Mouse (Mus musculus) yolk sac, embryonic 10.5 days (tissue): ENCODE data around the gene Rnf5.

Source experiments
- DNase-seq: peaks from one replicate; pipeline ENCODE4 v3.0.0-alpha.2; 2017; ENCODE audit warnings: low spot score

The Rnf5 gene

DNA sequence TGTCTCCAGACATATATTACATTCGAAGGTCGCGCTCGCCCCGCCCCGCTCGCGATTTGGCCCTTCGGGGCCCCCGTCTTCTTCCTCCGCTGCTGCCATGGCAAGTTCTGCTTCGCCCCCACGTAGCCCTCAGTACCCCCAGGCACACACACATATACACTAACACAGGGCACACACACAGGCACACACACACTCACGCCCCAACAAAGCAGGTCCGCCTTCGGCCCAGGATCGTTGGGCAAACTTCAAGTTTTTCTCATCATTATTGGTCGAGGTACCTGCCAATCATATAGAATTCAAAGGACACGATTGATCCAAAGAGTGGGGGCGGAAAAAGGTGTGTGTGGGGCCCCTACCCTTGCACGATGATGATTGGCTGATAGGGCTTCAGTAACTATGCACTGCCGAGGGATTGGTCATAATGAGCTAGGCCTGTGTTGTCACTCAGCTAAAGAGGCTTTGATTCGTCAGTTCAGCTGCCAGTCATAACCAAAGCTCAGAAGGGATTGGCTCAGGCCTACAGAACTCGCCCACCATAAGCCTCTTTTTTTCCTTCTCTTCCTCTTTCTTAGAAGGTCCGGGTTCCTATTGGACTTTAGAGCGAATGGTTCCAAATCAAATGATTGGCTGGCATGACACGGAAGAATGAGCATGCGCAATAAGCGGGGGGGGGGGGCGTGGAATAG, at the start of gene Rnf5:
Gene Rnf5, minus strand, starts transcription at position 316 of the 686 bp plus-strand sequence.
- peak; percentile 100 for DNase-seq

DNA sequence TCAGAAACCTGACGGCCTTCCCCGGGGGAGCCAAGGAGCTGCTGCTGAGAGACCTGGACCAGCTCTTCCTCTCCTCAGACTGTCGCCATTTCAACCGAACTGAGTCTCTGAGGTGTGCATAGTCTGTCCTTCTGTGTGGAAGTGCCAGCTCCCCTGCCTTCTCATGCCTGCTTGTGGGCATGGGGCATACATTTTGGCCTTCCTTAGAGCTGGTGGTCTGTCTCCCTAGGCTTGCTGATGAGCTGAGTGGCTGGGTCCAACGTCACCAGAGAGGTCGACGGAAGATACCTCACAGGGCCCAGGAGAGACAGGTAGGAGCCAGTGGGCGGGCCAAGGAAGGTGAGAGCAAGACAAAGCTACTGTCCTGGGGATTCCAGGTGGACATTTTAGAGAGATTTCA, 49.5 kb upstream of the Rnf5 start:
- no peak for DNase-seq

DNA sequence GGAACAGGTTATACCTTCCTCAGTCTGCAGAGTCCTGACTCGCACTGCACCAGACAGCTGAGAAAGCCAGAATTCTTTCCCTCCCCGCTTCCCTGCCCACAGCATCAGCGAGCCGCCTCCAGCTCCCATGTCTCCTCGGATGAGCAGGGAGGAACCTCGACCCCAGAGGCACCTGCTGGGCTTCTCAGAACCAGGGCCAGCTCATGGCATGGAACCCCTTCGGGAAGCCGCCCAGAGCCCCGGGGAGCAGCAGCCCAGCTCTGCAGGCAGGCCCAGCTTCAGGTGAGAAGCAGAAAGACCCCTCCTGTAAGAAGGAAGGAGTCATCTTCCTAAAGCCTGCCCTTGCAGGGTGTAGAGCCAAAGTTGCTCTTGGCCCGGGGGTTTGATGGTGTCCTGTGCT, 49.1 kb upstream of the Rnf5 start:
- DNase-seq = no peak

DNA sequence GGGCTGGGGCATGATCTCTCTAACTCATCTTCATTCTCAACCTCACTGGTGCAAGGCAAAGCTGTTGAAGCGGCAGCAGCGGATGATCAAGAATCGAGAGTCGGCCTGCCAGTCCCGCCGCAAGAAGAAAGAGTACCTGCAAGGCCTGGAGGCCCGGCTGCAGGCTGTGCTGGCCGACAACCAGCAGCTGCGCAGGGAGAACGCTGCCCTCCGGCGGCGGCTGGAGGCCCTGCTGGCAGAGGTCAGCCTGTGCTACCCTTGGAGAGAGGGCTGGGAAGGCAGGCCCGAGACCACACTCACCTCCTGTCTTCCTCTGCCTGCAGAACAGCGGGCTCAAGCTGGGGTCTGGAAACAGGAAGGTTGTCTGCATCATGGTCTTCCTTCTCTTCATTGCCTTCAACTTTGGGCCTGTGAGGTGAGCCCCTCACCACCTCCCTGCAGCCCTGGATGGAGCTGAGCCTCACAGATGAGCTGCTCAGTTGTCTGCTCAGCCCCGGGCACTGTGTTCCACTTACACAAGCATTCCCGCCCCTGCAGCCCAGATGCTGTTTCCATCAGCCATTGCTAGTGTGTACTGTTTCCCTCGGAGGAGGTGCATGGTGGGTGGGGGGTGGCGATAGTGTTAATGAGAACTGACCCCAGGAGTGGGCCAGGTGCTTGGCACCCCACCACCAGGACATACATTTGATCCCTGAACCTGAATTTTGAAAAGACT, 48.2 kb upstream of the Rnf5 start:
- DNase-seq = no peak

DNA sequence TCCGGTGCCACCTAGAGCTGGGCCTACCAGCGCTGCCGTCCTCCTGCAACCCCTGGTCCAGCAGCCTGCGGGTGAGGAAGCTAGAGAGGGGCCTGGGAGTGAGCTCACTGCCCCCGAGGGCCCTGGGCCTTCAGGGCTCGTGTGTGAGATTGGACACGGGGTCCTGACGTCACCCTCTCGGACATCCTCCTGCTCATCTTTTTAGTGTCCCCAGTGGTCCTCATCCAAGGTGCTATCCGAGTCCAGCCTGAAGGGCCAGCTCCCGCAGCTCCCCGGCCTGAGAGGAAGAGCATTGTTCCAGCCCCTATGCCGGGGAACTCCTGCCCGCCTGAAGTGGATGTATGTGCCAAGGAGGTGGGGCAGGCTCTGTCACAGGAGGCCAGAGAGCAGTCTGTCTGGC, 47.3 kb upstream of the Rnf5 start:
- DNase-seq = no peak

DNA sequence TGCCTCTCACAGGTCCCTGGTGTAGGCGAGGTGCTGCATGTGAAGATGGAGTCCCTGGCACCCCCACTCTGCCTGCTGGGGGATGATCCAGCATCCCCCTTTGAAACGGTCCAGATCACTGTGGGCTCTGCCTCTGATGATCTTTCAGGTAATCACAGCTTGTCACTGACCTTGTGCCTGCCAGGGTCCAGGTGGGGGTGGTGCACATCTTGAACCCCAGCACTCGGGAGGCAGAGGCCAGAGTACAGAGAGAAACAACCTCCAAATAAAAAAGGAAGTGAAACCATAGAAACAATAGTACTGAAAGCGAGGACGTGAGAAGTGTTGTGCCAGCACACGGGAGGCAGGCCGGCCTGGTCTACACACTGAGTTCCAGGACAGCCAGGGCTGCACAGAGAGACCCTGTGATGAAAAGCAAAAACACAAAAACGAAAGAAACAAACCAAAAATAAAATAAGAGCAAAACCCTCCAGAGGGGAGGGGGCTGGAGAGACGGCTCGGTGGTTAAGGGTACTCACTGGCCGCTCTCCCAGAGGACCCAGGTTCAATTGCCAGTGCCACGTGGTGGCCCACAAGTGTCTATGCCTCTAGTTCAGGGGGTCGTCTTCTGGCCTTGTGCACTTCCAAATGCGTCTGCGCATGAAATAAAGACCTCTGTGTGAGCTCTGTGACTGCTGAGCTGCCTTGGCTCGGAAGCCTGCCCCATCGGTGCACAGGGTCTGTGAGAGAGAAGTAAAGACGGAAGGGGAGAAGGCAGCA, 45.8 kb upstream of the Rnf5 start:
- DNase-seq = no peak

DNA sequence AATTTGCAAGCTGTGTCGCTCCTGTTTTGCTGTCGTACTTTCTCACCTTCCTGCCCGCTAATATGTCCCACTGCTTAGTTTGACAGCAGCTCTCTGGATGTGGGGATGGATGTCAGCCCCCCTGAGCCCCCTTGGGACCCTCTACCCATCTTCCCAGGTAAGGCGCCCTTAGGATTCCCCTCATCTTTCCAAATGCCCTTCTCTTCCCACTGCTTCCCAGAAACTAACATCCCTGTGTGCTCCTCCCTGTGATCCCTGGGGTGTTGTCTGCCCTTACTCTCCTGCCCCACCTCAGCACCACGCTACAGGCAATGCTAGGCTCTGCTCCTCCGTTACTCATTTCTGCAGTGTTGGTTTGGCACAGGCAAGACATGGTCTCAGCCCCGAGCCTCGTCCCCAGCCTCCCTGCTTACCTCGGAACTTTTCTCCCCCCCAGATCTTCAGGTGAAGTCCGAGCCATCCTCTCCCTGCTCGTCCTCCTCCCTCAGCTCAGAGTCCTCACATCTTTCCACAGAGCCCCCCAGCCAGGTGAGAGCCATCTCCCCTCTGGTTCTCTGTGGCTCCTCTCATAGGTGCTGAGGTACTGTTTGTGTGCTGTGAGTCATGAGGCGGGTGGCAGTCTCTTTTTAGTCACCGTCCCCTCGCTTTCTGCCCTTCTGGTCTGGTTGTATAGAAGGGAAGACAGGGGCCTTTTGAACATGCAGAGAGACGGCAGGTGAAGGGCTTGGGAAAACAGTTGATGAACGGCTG, 44.8 kb upstream of the Rnf5 start:
- no peak for DNase-seq

DNA sequence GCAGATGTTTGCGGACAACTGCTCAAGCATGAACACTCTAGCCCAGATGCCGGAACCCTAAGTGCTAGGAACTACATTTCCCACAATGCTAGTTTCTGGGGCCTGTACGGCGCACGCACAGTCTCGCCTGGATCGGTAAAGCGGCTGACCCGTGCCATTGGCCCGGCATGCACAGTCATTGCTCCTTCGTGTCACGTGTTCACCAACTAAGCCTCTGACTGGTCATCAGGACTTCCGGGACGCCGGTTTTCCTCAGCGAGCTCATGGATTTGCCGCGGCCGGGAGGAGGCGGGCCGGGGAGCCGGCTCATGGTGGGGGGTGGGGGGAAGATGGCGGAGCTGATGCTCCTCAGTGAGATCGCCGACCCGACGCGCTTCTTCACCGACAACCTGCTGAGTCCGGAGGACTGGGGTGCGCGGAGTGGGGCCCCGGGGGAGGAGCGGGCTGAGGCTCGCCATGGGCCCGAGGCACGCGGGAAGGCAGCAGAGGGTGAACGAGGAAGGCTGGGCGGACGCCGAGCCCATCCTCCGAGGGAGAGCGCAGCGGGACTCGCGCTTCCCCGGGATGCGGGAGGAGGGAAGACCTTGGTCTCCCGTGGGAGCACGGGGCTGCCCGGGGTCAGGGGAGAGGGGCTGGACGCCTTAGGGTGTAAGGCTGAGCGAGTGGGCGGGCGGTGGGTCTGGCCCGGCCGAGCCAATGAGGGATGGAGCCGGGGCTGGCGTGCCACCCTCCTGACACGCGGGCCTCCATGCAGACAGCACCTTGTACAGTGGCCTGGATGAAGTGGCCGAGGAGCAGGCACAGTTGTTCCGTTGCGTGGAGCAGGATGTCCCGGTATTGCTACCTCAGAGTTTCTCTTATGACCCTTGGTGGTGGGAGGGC, 43.7 kb upstream of the Rnf5 start, which contains the start of gene Atf6b:
Gene Atf6b, plus strand, starts transcription at position 241 of the 882 bp plus-strand sequence.
- DNase-seq = peak; percentile 95

DNA sequence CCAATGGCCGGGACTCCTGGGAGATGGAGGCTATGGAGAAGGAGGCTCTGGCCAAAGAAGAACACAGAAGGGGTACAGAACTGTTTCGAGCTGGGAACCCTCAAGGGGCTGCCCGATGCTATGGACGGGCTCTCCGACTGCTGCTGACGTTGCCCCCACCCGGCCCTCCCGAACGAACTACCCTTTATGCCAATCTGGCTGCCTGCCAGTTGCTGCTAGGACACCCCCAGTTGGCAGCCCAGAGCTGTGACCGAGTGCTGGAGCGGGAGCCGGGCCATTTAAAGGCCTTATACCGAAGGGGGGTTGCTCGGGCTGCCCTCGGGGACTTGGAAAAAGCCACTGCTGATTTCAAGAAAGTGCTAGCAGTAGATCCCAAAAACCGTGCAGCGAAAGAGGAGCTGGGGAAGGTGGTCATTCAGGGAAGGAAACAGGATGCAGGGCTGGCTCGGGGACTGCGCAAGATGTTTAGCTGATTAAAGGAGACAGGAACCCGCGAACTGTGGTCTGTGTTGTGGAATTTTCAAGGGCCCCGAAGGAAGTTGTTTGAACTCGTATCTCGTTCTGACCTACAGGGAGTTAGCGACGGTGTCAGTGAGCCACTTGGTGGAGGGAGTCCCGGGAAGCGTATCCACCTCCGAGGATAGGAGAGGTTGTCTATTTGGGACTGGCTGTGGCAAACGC, 42.5 kb upstream of the Rnf5 start:
- no peak for DNase-seq

DNA sequence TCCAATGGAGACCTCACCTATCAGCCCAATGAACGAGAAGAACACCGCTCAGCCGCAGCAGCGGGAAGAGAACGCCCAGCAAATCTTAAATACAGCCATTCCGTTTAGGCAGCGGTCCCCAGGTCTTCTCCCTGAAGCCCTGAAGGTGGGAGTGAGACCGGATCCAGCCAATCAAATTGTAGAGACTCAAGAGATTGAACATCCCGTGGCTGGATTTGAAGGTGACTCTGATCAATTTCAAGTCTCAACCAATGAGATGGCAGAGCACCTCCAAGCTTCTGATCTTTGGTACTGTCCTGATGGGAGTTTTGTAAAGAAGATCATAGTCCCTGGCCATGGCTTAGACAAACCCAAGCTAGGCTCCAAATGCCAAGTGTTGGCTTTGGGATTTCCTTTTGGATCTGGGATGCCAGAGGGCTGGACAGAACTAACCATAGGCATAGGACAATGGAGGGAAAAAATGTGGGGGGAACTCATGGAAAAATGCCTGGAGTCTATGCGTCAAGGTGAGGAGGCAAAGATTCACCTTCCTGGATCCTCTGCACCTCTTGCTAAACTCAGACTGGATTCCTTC, 41.9 kb upstream of the Rnf5 start:
- DNase-seq = no peak

DNA sequence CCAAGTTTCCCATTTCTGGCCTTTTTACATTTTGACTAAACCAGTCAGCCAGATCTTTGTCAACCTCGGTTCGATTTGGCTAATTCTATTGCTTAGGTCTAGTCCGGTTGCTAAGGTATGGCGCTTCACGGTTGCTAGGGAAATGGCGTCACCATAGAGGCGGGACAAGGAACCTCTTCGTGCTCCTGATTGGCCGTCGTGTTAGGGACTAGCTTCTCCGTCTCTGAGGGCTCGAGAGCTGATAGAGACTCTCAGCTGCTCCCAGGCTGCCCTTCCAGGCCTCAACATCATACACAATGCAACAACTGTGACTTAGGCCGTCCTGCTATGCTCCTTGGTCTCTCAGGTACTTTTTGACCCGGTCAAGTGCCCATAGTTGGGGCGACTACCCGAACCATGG, 41.1 kb upstream of the Rnf5 start, which contains the start of gene Fkbpl:
Gene Fkbpl, plus strand, starts transcription at position 157 of the 400 bp plus-strand sequence.
- peak; percentile 94 for DNase-seq

DNA sequence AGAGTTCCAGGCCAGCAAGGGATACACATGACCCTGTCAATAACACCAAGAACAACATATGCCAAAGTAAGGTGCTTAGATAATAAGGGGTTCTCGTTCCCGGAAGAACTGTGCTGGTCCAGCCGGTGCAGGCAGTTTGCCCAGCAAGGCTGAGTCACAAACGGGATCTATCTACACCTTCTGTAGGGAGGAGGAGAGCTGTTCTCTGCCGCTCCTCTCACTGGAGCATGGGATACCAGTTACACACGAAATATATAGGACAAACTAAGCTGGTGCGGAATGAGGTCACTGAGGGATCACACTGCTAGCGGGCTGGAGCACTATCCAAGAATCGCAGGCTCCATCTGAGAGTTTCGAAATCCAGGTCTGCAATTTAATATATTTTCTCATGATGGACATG, 40.5 kb upstream of the Rnf5 start:
- DNase-seq = no peak

DNA sequence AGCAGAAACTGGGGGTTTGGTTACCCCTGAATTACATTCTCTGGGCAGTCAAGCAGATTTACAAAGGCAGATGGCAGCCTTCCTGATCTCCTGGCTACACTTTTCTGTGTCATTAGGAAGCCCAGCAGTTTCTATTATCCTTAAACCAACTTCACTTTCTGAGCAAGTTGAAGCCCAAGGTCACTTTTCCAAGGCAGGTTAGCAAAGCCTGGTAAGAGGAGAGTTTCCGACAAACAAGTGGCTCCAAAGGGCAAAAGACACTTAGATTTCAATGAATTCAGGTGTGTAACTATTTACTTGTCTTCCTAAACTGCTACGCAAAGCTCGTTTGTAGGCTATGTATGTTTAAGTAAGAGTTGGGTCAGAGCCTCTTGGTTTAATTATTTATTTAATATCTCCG, 39.9 kb upstream of the Rnf5 start:
- DNase-seq = peak; percentile 45

DNA sequence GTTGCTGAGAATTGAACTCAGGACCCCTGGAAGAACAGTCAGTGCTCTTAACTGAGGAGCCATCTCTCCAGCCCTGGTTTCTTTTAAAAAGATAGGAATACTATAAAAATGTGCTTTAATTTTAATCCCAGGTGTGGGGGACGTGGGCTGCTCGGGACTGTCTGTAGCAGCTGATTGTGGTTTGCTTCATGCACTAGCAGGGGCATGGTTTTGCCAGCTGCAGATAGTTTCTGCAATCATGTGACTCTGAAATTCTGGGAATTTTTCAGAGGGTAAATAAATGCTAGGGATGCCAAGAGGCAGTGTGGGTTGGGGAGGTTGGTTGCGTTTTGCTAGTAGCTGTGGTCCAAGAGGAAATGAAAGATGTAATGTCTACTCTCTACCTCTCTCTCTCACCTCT, 38.5 kb upstream of the Rnf5 start:
- DNase-seq = no peak

DNA sequence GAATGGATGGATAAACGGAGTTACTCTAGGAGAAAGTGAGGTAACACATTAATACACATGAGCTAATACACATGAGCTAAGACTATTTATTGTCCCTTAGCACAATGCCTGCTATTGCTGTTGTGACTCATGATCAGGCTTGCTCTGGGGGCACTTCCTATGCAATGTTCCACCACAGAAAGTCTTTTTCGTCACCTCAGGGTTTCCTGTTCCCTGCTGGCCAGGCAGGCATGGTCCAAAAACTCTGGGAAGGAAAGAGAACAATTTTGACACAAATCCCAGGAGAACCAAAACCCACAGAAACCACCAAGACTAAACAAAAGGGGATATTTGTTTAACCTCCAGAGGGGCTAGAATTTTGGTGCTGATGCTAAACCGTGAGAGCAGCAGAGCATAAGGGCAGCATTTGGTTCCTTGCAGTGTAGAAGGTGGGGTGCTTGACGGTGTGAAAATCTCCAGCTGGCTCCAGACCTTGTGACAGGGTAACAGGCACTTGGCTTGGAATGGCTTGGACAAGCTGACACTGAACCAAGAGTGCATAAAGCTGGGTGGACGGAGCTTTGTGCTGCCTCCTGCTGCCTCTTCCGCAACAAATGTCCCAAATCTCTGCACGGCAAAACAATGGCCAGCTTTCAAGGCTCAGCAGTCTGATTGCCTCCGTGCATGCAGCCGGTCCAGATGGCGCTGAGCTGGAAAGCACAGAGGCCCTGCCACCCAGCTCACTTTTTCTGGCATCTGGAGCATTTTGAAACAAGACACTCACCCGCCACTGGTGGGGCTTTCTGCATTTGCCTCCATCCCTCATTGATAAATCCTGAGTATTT, 37.5 kb upstream of the Rnf5 start:
- DNase-seq = no peak

DNA sequence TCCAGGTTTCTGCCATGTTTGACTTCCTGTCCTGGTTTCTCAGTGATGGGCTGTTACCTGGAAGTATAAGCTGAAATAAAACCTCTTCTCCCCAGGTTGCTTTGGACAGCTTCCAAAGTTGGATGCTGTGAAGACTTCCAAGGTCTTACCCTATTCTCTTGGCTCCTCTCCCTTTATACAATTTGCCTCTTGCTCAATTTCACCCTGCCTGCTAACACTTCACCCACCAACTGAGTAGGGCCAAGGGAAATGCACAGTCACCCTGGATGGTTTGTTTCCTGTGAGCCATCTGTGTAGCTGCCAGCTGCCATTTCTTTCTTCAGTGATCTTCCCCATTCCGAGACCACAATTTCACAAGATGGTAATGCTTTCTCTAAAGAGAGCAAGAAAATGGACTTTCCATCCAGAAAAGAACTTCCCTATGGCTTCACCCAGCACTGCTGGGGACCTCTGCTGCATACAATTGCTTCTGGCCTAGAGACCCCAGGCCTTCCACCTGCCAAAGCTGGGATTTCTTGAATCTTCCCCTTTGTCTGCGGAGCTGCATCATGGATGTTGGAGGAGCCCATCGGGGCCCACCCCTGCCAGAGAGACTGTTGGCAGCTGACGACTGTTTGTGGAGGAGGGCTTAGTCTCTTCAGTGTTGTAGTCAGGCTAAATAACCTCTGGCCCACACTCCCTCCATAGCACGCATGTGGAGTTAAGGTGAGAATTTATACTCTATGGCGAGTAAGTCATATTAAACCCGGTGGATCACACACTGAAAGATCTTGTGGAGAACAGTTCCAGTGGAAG, 36.2 kb upstream of the Rnf5 start:
- no peak for DNase-seq

DNA sequence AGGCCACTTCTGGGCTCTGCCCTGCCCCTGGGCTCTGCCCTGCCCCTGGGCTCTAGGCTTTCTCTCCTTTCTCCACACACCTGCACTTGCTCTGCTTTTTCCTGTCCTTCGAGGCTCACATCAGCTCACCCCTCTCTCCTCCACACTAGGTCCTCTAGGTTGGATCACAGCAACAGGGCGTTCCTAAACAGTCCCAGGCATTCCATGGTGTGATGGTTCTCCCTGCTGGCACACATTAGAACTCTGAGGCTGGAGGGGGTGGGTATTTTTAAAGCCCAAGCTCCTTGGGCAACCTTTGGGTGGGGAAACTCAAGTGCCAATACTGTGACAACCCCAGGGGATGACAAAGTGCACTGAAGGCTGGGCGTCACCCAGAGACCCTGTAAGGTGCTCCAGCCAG, 34.0 kb upstream of the Rnf5 start:
- no peak for DNase-seq

DNA sequence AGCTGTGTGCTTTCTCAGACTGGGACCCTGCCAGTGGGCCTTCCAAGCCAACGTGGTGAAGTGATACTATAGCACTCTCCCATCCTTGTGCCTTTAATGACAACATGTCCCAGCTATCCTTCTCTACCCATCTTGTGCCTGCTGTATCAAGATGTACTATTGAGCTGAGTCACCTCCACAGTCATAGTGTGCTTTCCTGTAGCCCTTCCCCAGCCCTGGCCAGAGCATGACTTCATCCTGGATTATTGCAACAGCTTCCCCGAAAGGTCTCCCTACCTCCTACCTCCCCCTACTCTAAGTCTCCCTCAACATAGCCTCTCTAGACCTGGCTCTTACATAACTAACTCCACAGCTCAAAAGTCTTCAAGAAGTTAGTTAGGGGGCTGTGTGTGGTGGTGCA, 32.2 kb upstream of the Rnf5 start:
- DNase-seq = no peak
